Mouse (Mus musculus): ENCODE measurements at regions not wholly inside any gene's neighbourhood (a gene's known extent, or its start where the extent isn't known, plus 50 kb on each side); places are given as distances from the start of the nearest gene placed in this dataset.

GRCm38 (mm10) chr2:114993419-114993818 lies 338.7 kb upstream of the Dph6 start:
- Histone ChIP-seq H3K27me3 (ENCODE audit: control insufficient read depth, insufficient read depth, low read length) (no peaks in the 10 kb centered on the region), H3K79me2 (replicated peaks; ENCODE audit: control insufficient read depth, insufficient read depth, low read length) (no peaks in the 10 kb centered on the region), H3K4me3 (no peak overlapping the region), H3K27ac (no peak overlapping the region), H3K4me1 (ENCODE audit: control insufficient read depth, insufficient read depth, low read length) (no peaks in the 10 kb centered on the region), H3K36me3 (ENCODE audit: control insufficient read depth, insufficient read depth, low read length) (no peaks in the 10 kb centered on the region), H3K9ac (ENCODE audit: low read depth, low read length) (no peak overlapping the region)
- no peak for DNase-seq
- intact Hi-C loops (cut with DNase I), result no loop called here
- no peak for TF ChIP-seq EP300 (IDR thresholded peaks at IDR 0.05; ENCODE audit: insufficient read depth, low read depth, low read length)
- no peak for TF ChIP-seq CTCF (IDR thresholded peaks at IDR 0.05)
- no peak for TF ChIP-seq POLR2A (IDR thresholded peaks at IDR 0.05; ENCODE audit: insufficient read depth, low read depth, low read length)

- Histone ChIP-seq H3K79me2 (replicated peaks; ENCODE audit: control insufficient read depth, insufficient read depth, low read length) (no peaks in the 10 kb centered on the region), H3K4me1 (ENCODE audit: control insufficient read depth, insufficient read depth, low read length) (no peaks in the 10 kb centered on the region), H3K36me3 (ENCODE audit: control insufficient read depth, insufficient read depth, low read length) (no peaks in the 10 kb centered on the region), H3K27me3 (ENCODE audit: control insufficient read depth, insufficient read depth, low read length) (no peaks in the 10 kb centered on the region), H3K9ac (ENCODE audit: low read depth, low read length) (no peak overlapping the region), H3K27ac (no peak overlapping the region), H3K4me3 (no peak overlapping the region)
- intact Hi-C loops (cut with DNase I), result no loop called here
- no peak for DNase-seq
- 60% methylated on average over 2 of the region's 2 CpGs for WGBS
- TF ChIP-seq POLR2A (IDR thresholded peaks at IDR 0.05; ENCODE audit: insufficient read depth, low read depth, low read length), result no peak
- TF ChIP-seq EP300 (IDR thresholded peaks at IDR 0.05; ENCODE audit: insufficient read depth, low read depth, low read length), result no peak
- TF ChIP-seq CTCF (IDR thresholded peaks at IDR 0.05), result no peak
These were observed 339.1 kb upstream of the Dph6 start for GRCm38 (mm10) chr2:114993882-114994281.

GRCm38 (mm10) chr2:114994691-114995347 lies 340.1 kb upstream of the Dph6 start:
- no peaks in the 10 kb centered on the region for H3K79me2 ChIP-seq (replicated peaks; ENCODE audit: control insufficient read depth, insufficient read depth, low read length)
- no peak for DNase-seq
- intact Hi-C loops (cut with DNase I), result no loop called here
- WGBS, result 73% methylated on average over 2 of the region's 2 CpGs
- no peak overlapping the region for H3K4me3 ChIP-seq
- H3K27ac ChIP-seq, result no peak overlapping the region
- no peak for TF ChIP-seq CTCF (IDR thresholded peaks at IDR 0.05)
- TF ChIP-seq EP300 (IDR thresholded peaks at IDR 0.05; ENCODE audit: insufficient read depth, low read depth, low read length), result no peak
- no peak overlapping the region for H3K9ac ChIP-seq (ENCODE audit: low read depth, low read length)
- H3K27me3 ChIP-seq (ENCODE audit: control insufficient read depth, insufficient read depth, low read length), result no peaks in the 10 kb centered on the region
- no peaks in the 10 kb centered on the region for H3K36me3 ChIP-seq (ENCODE audit: control insufficient read depth, insufficient read depth, low read length)
- no peaks in the 10 kb centered on the region for H3K4me1 ChIP-seq (ENCODE audit: control insufficient read depth, insufficient read depth, low read length)

- intact Hi-C loops (cut with DNase I), result no loop called here
- TF ChIP-seq EP300 (IDR thresholded peaks at IDR 0.05; ENCODE audit: insufficient read depth, low read depth, low read length), result no peak
- H3K4me1 ChIP-seq (ENCODE audit: control insufficient read depth, insufficient read depth, low read length), result no peaks in the 10 kb centered on the region
- H3K36me3 ChIP-seq (ENCODE audit: control insufficient read depth, insufficient read depth, low read length), result no peaks in the 10 kb centered on the region
- DNase-seq, result no peak
- H3K27ac ChIP-seq, result no peak overlapping the region
- H3K4me3 ChIP-seq, result no peak overlapping the region
- WGBS, result 86% methylated on average over 1 of the region's 1 CpGs
- H3K9ac ChIP-seq (ENCODE audit: low read depth, low read length), result no peak overlapping the region
- no peaks in the 10 kb centered on the region for H3K79me2 ChIP-seq (replicated peaks; ENCODE audit: control insufficient read depth, insufficient read depth, low read length)
- H3K27me3 ChIP-seq (ENCODE audit: control insufficient read depth, insufficient read depth, low read length), result no peaks in the 10 kb centered on the region
These were observed 359.2 kb upstream of the Dph6 start for GRCm38 (mm10) chr2:115013916-115014315.

GRCm38 (mm10) chr2:115026777-115027176 lies 372.0 kb upstream of the Dph6 start:
- no peak overlapping the region for H3K4me3 ChIP-seq
- no peaks in the 10 kb centered on the region for H3K79me2 ChIP-seq (replicated peaks; ENCODE audit: control insufficient read depth, insufficient read depth, low read length)
- no peak overlapping the region for H3K9ac ChIP-seq (ENCODE audit: low read depth, low read length)
- no peaks in the 10 kb centered on the region for H3K4me1 ChIP-seq (ENCODE audit: control insufficient read depth, insufficient read depth, low read length)
- intact Hi-C loops (cut with DNase I), result no loop called here
- H3K27ac ChIP-seq, result no peak overlapping the region
- no peaks in the 10 kb centered on the region for H3K27me3 ChIP-seq (ENCODE audit: control insufficient read depth, insufficient read depth, low read length)
- 91% methylated on average over 3 of the region's 3 CpGs for WGBS
- no peak for TF ChIP-seq CTCF (IDR thresholded peaks at IDR 0.05)
- no peak for TF ChIP-seq EP300 (IDR thresholded peaks at IDR 0.05; ENCODE audit: insufficient read depth, low read depth, low read length)
- no peak for TF ChIP-seq POLR2A (IDR thresholded peaks at IDR 0.05; ENCODE audit: insufficient read depth, low read depth, low read length)
- no peak for DNase-seq
- no peaks in the 10 kb centered on the region for H3K36me3 ChIP-seq (ENCODE audit: control insufficient read depth, insufficient read depth, low read length)

GRCm38 (mm10) chr2:115031134-115031533 lies 376.4 kb upstream of the Dph6 start:
- 74% methylated on average over 2 of the region's 2 CpGs for WGBS
- no peak for DNase-seq
- Histone ChIP-seq H3K36me3 (ENCODE audit: control insufficient read depth, insufficient read depth, low read length) (no peaks in the 10 kb centered on the region), H3K9ac (ENCODE audit: low read depth, low read length) (no peak overlapping the region), H3K4me3 (no peak overlapping the region), H3K27ac (no peak overlapping the region), H3K4me1 (ENCODE audit: control insufficient read depth, insufficient read depth, low read length) (no peaks in the 10 kb centered on the region), H3K79me2 (replicated peaks; ENCODE audit: control insufficient read depth, insufficient read depth, low read length) (no peaks in the 10 kb centered on the region), H3K27me3 (ENCODE audit: control insufficient read depth, insufficient read depth, low read length) (no peaks in the 10 kb centered on the region)
- no peak for TF ChIP-seq CTCF (IDR thresholded peaks at IDR 0.05)
- no peak for TF ChIP-seq POLR2A (IDR thresholded peaks at IDR 0.05; ENCODE audit: insufficient read depth, low read depth, low read length)
- no peak for TF ChIP-seq EP300 (IDR thresholded peaks at IDR 0.05; ENCODE audit: insufficient read depth, low read depth, low read length)
- intact Hi-C loops (cut with DNase I), result no loop called here

Measured in heart, adult 2 months (tissue).